Mouse (Mus musculus) retina, postnatal 1 day (tissue): ENCODE results near the gene Tpm1.

Experiments used
- DNase-seq: peaks from one replicate; pipeline ENCODE4 v3.0.0-alpha.2; 2012

Gene Tpm1

DNA sequence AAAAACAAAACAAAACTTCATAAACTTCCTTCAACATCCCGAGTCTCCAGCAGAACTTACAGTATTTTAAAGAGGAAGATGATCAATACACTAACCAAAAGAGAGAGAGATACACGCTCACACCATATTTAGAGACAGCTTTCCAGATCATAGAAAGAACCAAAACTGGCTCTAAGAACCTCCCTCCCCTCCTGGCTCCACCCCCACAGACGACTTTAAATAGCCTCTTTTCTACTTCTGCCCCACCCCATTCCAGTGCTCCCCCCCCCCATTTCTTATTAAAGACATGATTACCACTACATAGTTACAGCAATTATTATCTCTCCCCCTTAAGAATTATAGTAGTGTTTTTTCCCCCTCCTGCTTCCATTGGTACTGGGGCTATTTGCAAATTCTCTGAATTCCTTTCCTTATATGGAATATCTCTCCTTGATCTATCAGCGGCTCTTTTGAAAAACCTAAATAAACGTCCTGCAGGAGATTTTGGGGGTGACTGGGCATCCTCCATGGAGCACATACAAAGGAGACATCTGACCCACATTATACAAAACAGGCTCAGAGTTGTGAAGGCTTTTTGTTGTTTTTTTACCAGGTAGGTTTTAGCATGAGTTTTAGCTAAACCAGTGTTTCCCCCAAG, 3.1 kb downstream of the Tpm1 start:
- DNase-seq = no peak

DNA sequence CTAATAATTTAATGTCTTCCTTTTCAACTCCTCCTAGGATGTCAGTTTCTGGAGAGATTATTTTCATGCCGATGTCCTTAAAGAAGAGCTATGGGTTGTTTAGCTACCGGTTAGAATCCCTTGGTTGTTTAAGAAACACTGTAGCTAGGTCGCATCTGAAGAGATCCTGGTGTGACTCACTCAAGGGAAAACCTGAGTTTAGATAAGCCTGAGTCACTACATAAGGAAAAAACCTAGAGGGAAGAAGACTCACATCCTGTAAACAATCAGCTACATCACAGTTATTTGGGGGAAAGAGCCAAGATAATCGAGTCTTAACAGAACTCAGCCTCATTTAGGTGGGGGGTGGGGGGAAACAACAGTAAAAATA, 3.9 kb downstream of the Tpm1 start:
- no peak for DNase-seq

GRCm38 (mm10) chr9:67044551-67045305, 4.5 kb downstream of the Tpm1 start:
- DNase-seq = peak; percentile 85

DNA sequence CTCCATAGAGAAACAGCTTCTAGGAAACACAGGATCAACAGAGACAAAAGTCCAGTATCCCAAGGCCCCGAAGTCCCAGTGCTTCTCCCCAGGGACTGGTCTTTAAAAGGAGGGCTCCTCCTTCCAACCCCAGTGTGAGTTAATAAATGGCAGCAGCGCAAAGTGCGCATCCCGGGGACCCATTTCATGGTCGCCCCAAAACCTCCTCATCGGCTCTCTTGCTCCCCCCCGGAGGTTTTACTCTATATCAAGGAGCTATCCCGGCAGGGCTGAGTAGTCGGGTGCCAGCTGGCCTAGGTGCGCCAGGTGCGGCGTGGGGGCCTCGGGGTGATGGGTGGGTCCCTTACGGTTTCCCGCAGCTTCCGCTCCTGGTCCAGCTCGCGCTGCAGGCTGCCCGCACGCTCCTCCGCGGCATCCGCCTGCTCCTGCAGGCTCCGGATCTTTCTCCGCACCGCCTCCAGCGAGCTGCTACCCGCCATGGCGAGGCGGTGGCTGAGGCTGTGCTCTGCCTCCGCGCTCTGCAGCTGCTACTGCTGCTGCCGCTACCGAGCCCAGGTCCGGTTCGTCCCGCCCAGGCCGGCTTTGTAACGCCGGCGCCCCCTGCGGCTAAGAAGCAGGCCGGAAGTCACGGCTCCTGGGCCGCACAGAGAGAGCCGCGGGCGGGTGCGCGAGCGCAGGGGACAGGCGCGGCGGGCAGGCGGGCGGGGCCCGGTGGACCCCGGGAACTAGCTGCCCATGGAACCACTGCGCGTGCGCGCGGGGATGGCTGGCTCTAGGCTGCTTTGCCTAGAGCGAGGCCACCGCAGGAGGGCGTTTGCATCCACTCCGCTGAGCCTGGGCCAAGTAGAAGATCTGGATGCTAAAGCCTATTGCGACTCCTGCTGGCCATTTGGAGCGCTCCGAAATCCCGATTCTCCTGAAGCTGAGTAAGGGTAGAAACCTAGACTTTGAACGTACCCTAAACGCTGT, 5.7 kb downstream of the Tpm1 start:
- peak; percentile 99 for DNase-seq

GRCm38 (mm10) chr9:67042813-67043207, 6.4 kb downstream of the Tpm1 start:
- DNase-seq = no peak

- no peak for DNase-seq
Measured at GRCm38 (mm10) chr9:67041840-67042812, 7.1 kb downstream of the Tpm1 start.

- no peak for DNase-seq
Measured at GRCm38 (mm10) chr9:67040963-67041839, 8.0 kb downstream of the Tpm1 start.

GRCm38 (mm10) chr9:67039867-67040266, 9.3 kb downstream of the Tpm1 start:
- peak; percentile 60 for DNase-seq

GRCm38 (mm10) chr9:67038686-67039085, 10.5 kb downstream of the Tpm1 start:
- DNase-seq = no peak

- no peak for DNase-seq
Measured at GRCm38 (mm10) chr9:67037666-67038065, 11.5 kb downstream of the Tpm1 start.

DNA sequence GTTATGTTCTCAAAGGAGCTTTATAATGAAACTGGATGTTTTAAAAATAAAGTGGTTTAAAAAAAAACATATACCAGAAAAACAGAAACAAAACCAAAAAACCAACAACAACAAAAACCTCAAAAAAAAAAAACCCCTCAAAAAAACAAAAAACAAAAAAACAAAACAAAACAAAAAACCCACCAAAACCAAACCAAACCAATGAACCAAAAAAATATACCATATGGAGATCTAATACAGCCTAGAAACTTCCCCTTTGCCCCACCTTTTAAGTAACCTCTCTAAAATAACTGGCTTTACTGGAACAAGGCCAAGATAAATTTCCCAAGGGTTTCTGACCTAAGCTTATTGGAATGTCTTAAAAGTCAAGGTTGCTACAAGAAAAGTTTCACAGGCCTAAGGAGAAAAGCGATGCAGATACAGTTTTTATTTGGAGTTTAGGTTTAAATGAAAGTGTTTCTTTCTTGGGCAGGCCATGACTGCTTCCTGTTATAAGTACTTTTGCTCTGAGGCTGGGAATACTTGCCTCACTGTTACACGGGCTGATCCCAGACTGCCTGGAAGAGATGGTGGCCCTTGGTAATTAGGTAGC, 12.6 kb downstream of the Tpm1 start:
- no peak for DNase-seq

DNA sequence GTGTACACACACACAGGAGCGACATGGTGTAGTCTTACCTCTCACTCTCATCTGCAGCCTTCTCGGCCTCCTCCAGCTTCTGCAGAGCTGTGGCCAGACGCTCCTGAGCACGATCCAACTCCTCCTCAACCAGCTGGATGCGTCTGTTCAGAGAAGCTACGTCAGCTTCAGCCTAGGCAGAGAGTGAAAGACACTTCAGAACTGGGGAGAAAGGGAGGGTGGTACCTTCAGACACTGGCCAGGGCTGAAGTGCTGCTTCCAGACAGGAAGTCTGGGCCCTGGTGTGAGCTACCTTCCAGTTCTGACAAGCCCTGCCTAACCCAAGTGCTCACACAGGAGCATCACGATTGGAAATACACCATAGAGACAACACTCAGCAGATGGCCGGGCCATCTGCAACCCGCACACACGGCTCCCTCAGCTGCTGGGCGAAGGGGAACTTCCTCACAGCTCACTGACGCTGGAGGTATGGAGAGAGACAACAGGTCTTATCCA, 13.2 kb downstream of the Tpm1 start:
- no peak for DNase-seq

- DNase-seq = no peak
Measured at GRCm38 (mm10) chr9:67034677-67035076, 14.5 kb downstream of the Tpm1 start.

DNA sequence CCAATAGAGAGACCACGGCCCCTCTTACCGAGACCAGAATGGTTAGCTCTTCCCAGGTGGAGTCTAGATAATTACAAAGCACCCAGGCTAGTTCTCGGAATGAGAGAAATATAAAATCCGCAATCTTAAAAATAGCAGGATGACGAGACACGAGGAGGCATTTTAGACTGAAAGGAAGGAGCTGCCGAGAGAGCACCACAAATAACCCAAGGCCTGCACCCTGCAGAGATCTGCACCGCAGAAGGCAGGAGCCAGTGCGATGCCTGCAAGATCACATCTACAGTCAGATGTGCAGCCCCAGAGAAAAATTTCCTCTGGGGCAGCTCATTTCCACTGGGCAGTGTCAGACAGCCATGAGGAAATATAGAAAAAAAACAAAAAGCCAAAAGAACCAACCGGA, 16.2 kb downstream of the Tpm1 start:
- no peak for DNase-seq

- no peak for DNase-seq
Measured at GRCm38 (mm10) chr9:67032611-67033010, 16.6 kb downstream of the Tpm1 start.

DNA sequence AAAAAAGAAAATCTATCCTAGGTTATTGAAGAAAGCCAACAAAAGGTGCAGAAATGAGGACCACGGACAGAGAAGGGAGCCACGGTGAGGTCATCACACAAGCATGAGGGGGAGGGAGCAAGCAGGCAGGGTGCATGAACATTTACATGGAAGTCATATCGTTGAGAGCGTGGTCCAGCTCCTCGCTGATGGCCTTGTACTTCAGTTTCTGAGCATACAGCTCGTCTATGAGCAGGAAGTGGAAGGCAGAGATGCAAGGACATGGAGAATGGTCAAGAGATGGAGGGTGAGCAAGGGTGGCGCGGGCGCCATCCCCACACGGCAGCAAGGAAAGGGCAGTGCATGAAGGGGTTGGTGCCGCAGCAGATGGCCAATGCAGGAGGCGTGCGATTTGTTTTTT, 19.7 kb downstream of the Tpm1 start:
- DNase-seq = no peak

GRCm38 (mm10) chr9:67028929-67029328, 20.3 kb downstream of the Tpm1 start:
- DNase-seq = no peak

DNA sequence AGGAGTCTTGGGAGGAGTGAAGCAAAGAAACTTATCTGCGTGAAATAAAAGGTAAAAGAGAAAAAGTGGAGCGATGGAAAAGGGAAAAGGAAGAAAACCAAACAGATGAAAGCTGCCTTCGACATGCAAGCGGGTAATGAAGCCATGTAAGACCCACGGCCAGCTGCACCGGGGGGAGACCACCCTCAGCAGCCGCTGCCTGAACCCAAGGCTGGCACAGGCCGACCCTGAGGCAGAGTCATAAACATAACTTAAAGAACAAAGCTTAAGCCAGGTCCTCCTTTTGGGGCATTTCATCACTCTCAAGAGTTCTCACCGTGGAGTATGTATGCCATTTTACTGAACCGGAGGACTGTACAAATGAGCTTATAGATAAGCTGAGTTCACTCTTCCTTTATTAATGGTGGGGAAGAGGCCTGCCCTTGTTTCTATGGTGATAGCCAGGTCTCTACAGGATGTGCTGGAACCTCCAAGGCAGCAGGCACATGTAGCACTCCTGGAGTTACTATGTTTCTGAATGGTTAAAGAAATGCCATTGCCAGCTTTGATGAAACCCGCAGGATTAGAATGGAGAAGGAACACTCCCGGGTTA, 21.0 kb downstream of the Tpm1 start:
- no peak for DNase-seq

- DNase-seq = no peak
Measured at GRCm38 (mm10) chr9:67026890-67027289, 22.3 kb downstream of the Tpm1 start.

- no peak for DNase-seq
Measured at GRCm38 (mm10) chr9:67026061-67026460, 23.1 kb downstream of the Tpm1 start.
